Mouse (Mus musculus): ENCODE measurements around the gene Pak3.
"Not testable (repeated sequence)": the region's sequence is repeated elsewhere in the genome, so short reads cannot be mapped to it uniquely, and the experiment has no call there.

Pak3 gene

GRCm38 (mm10) chrX:143518168-143518901, at the start of gene Pak3:
TSS of gene Pak3 (plus strand) at chrX:143518591.
- DNase-seq: peak; percentile 21

- DNase-seq: peak; percentile 99
These were observed 35.5 kb upstream of the Pak3 start for GRCm38 (mm10) chrX:143482866-143483265.

- no peak for DNase-seq
These were observed 17.2 kb upstream of the Pak3 start for GRCm38 (mm10) chrX:143501053-143501695.

- no peak for DNase-seq
These were observed 16.5 kb upstream of the Pak3 start for GRCm38 (mm10) chrX:143501776-143502365.

- peak; percentile 19 for DNase-seq
These were observed 526 bp downstream of the Pak3 start for GRCm38 (mm10) chrX:143518917-143519316.

- DNase-seq: not testable (repeated sequence)
These were observed 1.1 kb downstream of the Pak3 start for GRCm38 (mm10) chrX:143519454-143519853.

GRCm38 (mm10) chrX:143520195-143520594, 1.8 kb downstream of the Pak3 start:
- no peak for DNase-seq

- no peak for DNase-seq
These were observed 13.9 kb downstream of the Pak3 start for GRCm38 (mm10) chrX:143532331-143532730.

- peak; percentile 9 for DNase-seq
These were observed 15.2 kb downstream of the Pak3 start for GRCm38 (mm10) chrX:143533574-143533973.

- DNase-seq: no peak
These were observed 24.4 kb downstream of the Pak3 start for GRCm38 (mm10) chrX:143542756-143543155.

- peak; percentile 59 for DNase-seq
These were observed 24.9 kb downstream of the Pak3 start for GRCm38 (mm10) chrX:143543186-143543793.

- DNase-seq: no peak
These were observed 55.3 kb downstream of the Pak3 start for GRCm38 (mm10) chrX:143573691-143574090.

GRCm38 (mm10) chrX:143579925-143580324, 61.5 kb downstream of the Pak3 start:
- no peak for DNase-seq

GRCm38 (mm10) chrX:143580458-143580959, 62.1 kb downstream of the Pak3 start:
- DNase-seq: no peak

GRCm38 (mm10) chrX:143606877-143607449, 88.6 kb downstream of the Pak3 start:
- DNase-seq: no peak

GRCm38 (mm10) chrX:143618734-143619133, 100.3 kb downstream of the Pak3 start:
- DNase-seq: peak; percentile 59

GRCm38 (mm10) chrX:143627767-143628166, 109.4 kb downstream of the Pak3 start:
- peak; percentile 24 for DNase-seq

- no peak for DNase-seq
These were observed 125.5 kb downstream of the Pak3 start for GRCm38 (mm10) chrX:143643936-143644335.

GRCm38 (mm10) chrX:143644807-143645206, 126.4 kb downstream of the Pak3 start:
- DNase-seq: no peak

- no peak for DNase-seq
These were observed 136.2 kb downstream of the Pak3 start for GRCm38 (mm10) chrX:143654308-143655176.

- DNase-seq: no peak
These were observed 136.7 kb downstream of the Pak3 start for GRCm38 (mm10) chrX:143655177-143655492.
